Mouse (Mus musculus) intestine, embryonic 14.5 days (tissue): ENCODE data around the gene Parp16. TPM values are rescaled to one million over a fixed set of nuclear protein-coding genes. Genes with fewer than 3 reads are reported as not detected.

Experiments used
- ATAC-seq: fragments of 200-750 bp; cut with Nextera tagmentation; replicated peaks from 2 replicates; pipeline ENCODE4 v1.8.0; 2017; ENCODE audit warnings: low read depth, moderate number of reproducible peaks, moderate TSS enrichment, moderate library complexity; ENCODE audit not compliant: low FRiP score, low TSS enrichment
- DNase-seq: peaks from one replicate; pipeline ENCODE4 v3.0.0-alpha.2; 2018; ENCODE audit warnings: low spot score
- H3K27ac ChIP-seq: fragments of 300-500 bp; sonication (generic); 2 replicates; pipeline ENCODE4 v1.5.1; 2014; ENCODE audit warnings: low read depth, mild to moderate bottlenecking, control low read depth
- H3K27me3 ChIP-seq: fragments of 300-500 bp; sonication (generic); replicated peaks from 2 replicates; pipeline ENCODE4 v1.6.1; 2014; ENCODE audit warnings: low read length, control low read depth; ENCODE audit not compliant: control insufficient read depth, insufficient read depth
- H3K36me3 ChIP-seq: fragments of 300-500 bp; sonication (generic); 2 replicates; pipeline ENCODE4 v1.6.1; 2014; ENCODE audit warnings: low read length, control low read depth; ENCODE audit not compliant: control insufficient read depth, insufficient read depth
- H3K4me1 ChIP-seq: fragments of 300-500 bp; sonication (generic); replicated peaks from 2 replicates; pipeline ENCODE4 v1.6.1; 2014; ENCODE audit warnings: low read length, control low read depth, mixed read lengths; ENCODE audit not compliant: control insufficient read depth, insufficient read depth
- H3K4me2 ChIP-seq: fragments of 300-500 bp; sonication (generic); 2 replicates; pipeline ENCODE4 v1.6.1; 2014; ENCODE audit warnings: low read length
- H3K4me3 ChIP-seq: fragments of 300-500 bp; sonication (generic); 2 replicates; pipeline ENCODE4 v1.5.1; 2014; ENCODE audit warnings: low read depth, low read length, control low read depth, mixed read lengths
- H3K9ac ChIP-seq: fragments of 300-500 bp; sonication (generic); 2 replicates; pipeline ENCODE4 v1.6.1; 2014; ENCODE audit warnings: mild to moderate bottlenecking, low read length
- H3K9me3 ChIP-seq: fragments of 300-500 bp; sonication (generic); 2 replicates; pipeline ENCODE4 v1.6.1; 2016; ENCODE audit warnings: low read length, control low read depth; ENCODE audit not compliant: control insufficient read depth
- WGBS: fragments of 180-500 bp; shearing (Covaris S2); extraction: QIAGEN DNeasy Blood & Tissue Kit; methylation state at CpG from one replicate; pipeline ENCODE4 v1.1.7; 2014; 5-methylcytosine and 5-hydroxymethylcytosine counted together
- polyA plus RNA-seq: library from polyadenylated mRNA; unstranded; fragments of >200 nt; fragmentation: Nextera tagmentation; extraction: Ambion mirVana; gene quantifications from 2 replicates; pipeline ENCODE4 v1.2.1, GENCODE M21; 2014

The Parp16 gene
- polyA plus RNA-seq, 1 experiment from 2014 or later = 9.1 TPM

GRCm38 (mm10) chr9:65238191-65238760 lies 43.1 kb downstream of the Parp16 start:
- H3K4me2 ChIP-seq = peak overlapping the region; percentile 6; the same call in 1 of the 2 replicates
- WGBS = 27% methylated on average over 13 of the region's 13 CpGs

GRCm38 (mm10) chr9:65239176-65239575 lies 44.0 kb downstream of the Parp16 start:
- Histone ChIP-seq H3K36me3 (no peaks in the 10 kb centered on the region; the same call in 1 of the 2 replicates), H3K27me3 (no peaks in the 10 kb centered on the region), H3K9ac (no peak overlapping the region), H3K9me3 (no peaks in the 10 kb centered on the region), H3K4me3 (no peak overlapping the region), H3K4me2 (no peak overlapping the region), H3K4me1 (peaks cover 43% of the 10 kb centered on the region), H3K27ac (peak overlapping the region; percentile 65)
- no peak for ATAC-seq
- no peak for DNase-seq
- WGBS = 47% methylated on average over 4 of the region's 4 CpGs

More at GRCm38 (mm10) chr9:65238191-65238760, 43.1 kb downstream of the Parp16 start:
- H3K9ac ChIP-seq = no peak overlapping the region
- no peaks in the 10 kb centered on the region; the same call in 1 of the 2 replicates for H3K36me3 ChIP-seq
- DNase-seq (no peak), ATAC-seq (no peak)
- peak overlapping the region; percentile 65 for H3K27ac ChIP-seq
- H3K9me3 ChIP-seq = no peaks in the 10 kb centered on the region
- no peak overlapping the region for H3K4me3 ChIP-seq
- no peaks in the 10 kb centered on the region for H3K27me3 ChIP-seq
- peaks cover 34% of the 10 kb centered on the region for H3K4me1 ChIP-seq

- WGBS = 93% methylated on average over 5 of the region's 5 CpGs
- no peaks in the 10 kb centered on the region; the same call in 1 of the 2 replicates for H3K36me3 ChIP-seq
- H3K27me3 ChIP-seq = no peaks in the 10 kb centered on the region
- DNase-seq (no peak), ATAC-seq (no peak)
- H3K4me2 ChIP-seq = no peak overlapping the region
- no peak overlapping the region for H3K4me3 ChIP-seq
- peaks cover 47% of the 10 kb centered on the region for H3K4me1 ChIP-seq
- peak overlapping the region; percentile 65; the same call in 1 of the 2 replicates for H3K27ac ChIP-seq
- no peak overlapping the region for H3K9ac ChIP-seq
- no peaks in the 10 kb centered on the region for H3K9me3 ChIP-seq
Observed at GRCm38 (mm10) chr9:65239731-65240130, 44.6 kb downstream of the Parp16 start.

GRCm38 (mm10) chr9:65240587-65240986 lies 45.4 kb downstream of the Parp16 start:
- H3K4me1 ChIP-seq = peaks cover 47% of the 10 kb centered on the region
- no peak overlapping the region for H3K4me2 ChIP-seq
- H3K27me3 ChIP-seq = no peaks in the 10 kb centered on the region
- no peak overlapping the region for H3K27ac ChIP-seq
- H3K36me3 ChIP-seq = no peaks in the 10 kb centered on the region; the same call in 1 of the 2 replicates
- 81% methylated on average over 3 of the region's 3 CpGs for WGBS
- no peaks in the 10 kb centered on the region for H3K9me3 ChIP-seq
- no peak for ATAC-seq
- DNase-seq = no peak
- H3K4me3 ChIP-seq = no peak overlapping the region
- H3K9ac ChIP-seq = no peak overlapping the region

GRCm38 (mm10) chr9:65241973-65242372 lies 46.8 kb downstream of the Parp16 start:
- Histone ChIP-seq H3K36me3 (no peaks in the 10 kb centered on the region), H3K4me1 (peaks cover 43% of the 10 kb centered on the region), H3K9me3 (no peaks in the 10 kb centered on the region), H3K4me2 (no peak overlapping the region), H3K4me3 (no peak overlapping the region), H3K27ac (no peak overlapping the region), H3K9ac (no peak overlapping the region), H3K27me3 (no peaks in the 10 kb centered on the region)
- no peak for DNase-seq
- ATAC-seq = no peak
- WGBS = 69% methylated on average over 5 of the region's 5 CpGs

GRCm38 (mm10) chr9:65243249-65243648 lies 48.1 kb downstream of the Parp16 start:
- DNase-seq (no peak), ATAC-seq (0 out of 2 replicates have a peak, but pooled peaks have one; percentile 20)
- H3K9me3 ChIP-seq = no peaks in the 10 kb centered on the region
- no peak overlapping the region for H3K4me3 ChIP-seq
- H3K4me1 ChIP-seq = peaks cover 34% of the 10 kb centered on the region
- 39% methylated on average over 4 of the region's 4 CpGs for WGBS
- peak overlapping the region; percentile 66; the same call in 1 of the 2 replicates for H3K27ac ChIP-seq
- no peak overlapping the region for H3K4me2 ChIP-seq
- H3K9ac ChIP-seq = no peak overlapping the region
- no peaks in the 10 kb centered on the region for H3K36me3 ChIP-seq
- H3K27me3 ChIP-seq = no peaks in the 10 kb centered on the region

GRCm38 (mm10) chr9:65244036-65244806 lies 49.1 kb downstream of the Parp16 start:
- H3K9ac ChIP-seq = no peak overlapping the region
- DNase-seq (no peak), ATAC-seq (no peak)
- H3K27ac ChIP-seq = peak overlapping the region; percentile 9; the same call in 1 of the 2 replicates
- H3K36me3 ChIP-seq = no peaks in the 10 kb centered on the region
- H3K4me3 ChIP-seq = no peak overlapping the region
- no peak overlapping the region for H3K4me2 ChIP-seq
- WGBS = 27% methylated on average over 9 of the region's 9 CpGs
- H3K9me3 ChIP-seq = no peaks in the 10 kb centered on the region
- no peaks in the 10 kb centered on the region for H3K27me3 ChIP-seq
- peaks cover 25% of the 10 kb centered on the region for H3K4me1 ChIP-seq

GRCm38 (mm10) chr9:65247502-65248376 lies 52.6 kb downstream of the Parp16 start:
- Histone ChIP-seq H3K27ac (no peak overlapping the region), H3K9ac (no peak overlapping the region), H3K4me1 (peaks cover 18% of the 10 kb centered on the region), H3K36me3 (no peaks in the 10 kb centered on the region), H3K27me3 (no peaks in the 10 kb centered on the region), H3K9me3 (no peaks in the 10 kb centered on the region), H3K4me2 (no peak overlapping the region), H3K4me3 (no peak overlapping the region)
- no peak for DNase-seq
- ATAC-seq = no peak
- 72% methylated on average over 16 of the region's 16 CpGs for WGBS
